Mouse (Mus musculus): ENCODE results near the gene Ube2z. TPM values are rescaled to one million over a fixed set of nuclear protein-coding genes. Genes with fewer than 3 reads are reported as not detected.

The Ube2z gene
- polyA plus RNA-seq, 1 experiment: 47.9 TPM

DNA sequence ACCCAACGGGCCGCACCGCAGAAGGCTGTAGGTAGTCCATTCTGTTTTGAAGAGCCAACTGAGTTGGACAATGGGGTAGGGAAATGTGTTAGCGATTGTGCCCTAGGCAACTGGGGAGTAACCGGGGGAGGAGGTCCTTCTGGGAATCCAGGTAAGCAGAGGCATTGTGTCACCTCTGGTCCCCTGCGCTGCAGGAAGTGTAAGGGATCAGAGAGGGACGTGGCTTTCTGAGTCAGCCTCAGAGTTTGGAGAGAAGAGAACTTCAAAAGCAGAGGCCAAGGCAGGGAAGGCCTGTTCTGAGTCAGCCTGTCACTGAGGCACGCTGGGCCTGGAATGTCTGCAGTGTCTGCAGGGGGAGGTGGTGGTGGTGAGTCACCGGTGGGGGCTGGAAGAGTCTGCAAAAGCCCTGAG lies 47.2 kb downstream of the Ube2z start:
- no peak for TF ChIP-seq POLR2A (IDR thresholded peaks at IDR 0.05; ENCODE audit: control insufficient read depth, extremely low read depth, insufficient read depth, low read length, poor library complexity)
- no peak for TF ChIP-seq CTCF (IDR thresholded peaks at IDR 0.05; ENCODE audit: borderline replicate concordance, control insufficient read depth, extremely low read depth, insufficient read depth, low read length, poor library complexity)
- H3K4me3 ChIP-seq (ENCODE audit: control insufficient read depth, insufficient read depth, low read length): no peak overlapping the region
- DNase-seq: no peak
- H3K36me3 ChIP-seq (ENCODE audit: control insufficient read depth, insufficient read depth, low read length): no peaks in the 10 kb centered on the region
- 63% methylated on average over 9 of the region's 9 CpGs for WGBS
- peaks cover 2% of the 10 kb centered on the region; the same call in 1 of the 2 replicates for H3K27me3 ChIP-seq (ENCODE audit: control insufficient read depth, insufficient read depth, low read length)
- no peak overlapping the region for H3K27ac ChIP-seq (ENCODE audit: control insufficient read depth, insufficient read depth, low read length)
- H3K4me1 ChIP-seq (replicated peaks; ENCODE audit: control insufficient read depth, insufficient read depth, low read length): no peaks in the 10 kb centered on the region

DNA sequence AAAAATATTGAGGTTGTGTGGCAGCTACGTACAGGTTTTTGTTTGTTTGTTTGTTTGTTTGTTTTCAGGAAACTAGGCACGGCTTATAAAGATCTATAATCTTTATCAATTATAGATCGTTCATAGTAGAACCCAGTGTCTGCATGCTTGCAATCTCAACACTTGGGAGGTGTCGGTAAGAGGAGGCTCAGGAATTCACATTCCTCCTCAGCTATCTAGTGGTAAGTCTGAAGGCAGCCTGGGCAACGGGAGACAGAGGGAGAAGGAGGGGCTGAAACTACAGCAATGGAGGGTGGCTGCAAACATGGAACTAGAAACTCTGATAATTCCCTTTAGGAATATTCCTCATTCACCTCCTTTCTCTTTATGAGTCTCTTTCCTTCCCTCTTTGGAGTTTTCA lies 49.8 kb downstream of the Ube2z start:
- Histone ChIP-seq H3K4me3 (ENCODE audit: control insufficient read depth, insufficient read depth, low read length) (no peak overlapping the region), H3K36me3 (ENCODE audit: control insufficient read depth, insufficient read depth, low read length) (no peaks in the 10 kb centered on the region), H3K27me3 (ENCODE audit: control insufficient read depth, insufficient read depth, low read length) (peaks cover 6% of the 10 kb centered on the region; the same call in 1 of the 2 replicates), H3K4me1 (replicated peaks; ENCODE audit: control insufficient read depth, insufficient read depth, low read length) (no peaks in the 10 kb centered on the region), H3K27ac (ENCODE audit: control insufficient read depth, insufficient read depth, low read length) (no peak overlapping the region)
- TF ChIP-seq POLR2A (IDR thresholded peaks at IDR 0.05; ENCODE audit: control insufficient read depth, extremely low read depth, insufficient read depth, low read length, poor library complexity) (no peak), CTCF (IDR thresholded peaks at IDR 0.05; ENCODE audit: borderline replicate concordance, control insufficient read depth, extremely low read depth, insufficient read depth, low read length, poor library complexity) (no peak)
- DNase-seq: no peak
- 64% methylated on average over 5 of the region's 5 CpGs for WGBS

DNA sequence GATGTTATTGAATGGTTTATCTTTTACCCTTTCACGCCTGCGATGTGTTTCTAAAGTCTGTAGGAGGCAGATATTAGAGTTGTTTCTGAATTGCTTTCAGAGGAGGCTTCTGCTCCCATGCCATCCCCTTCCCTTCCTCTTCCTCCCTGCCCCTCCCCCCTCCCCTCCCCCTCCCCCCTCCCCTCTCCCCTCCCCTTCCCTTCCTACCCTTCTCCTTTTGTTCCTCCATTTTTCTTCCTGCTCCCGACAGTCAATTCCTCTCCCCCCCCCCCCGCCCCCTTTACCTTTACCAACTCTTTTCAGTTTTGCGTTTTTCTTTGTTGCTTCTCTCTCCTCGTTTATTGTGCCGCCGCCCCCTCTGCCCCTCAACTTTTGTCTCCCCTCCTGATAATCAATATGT lies 53.2 kb downstream of the Ube2z start:
- no peak for DNase-seq
- H3K27ac ChIP-seq (ENCODE audit: control insufficient read depth, insufficient read depth, low read length): no peak overlapping the region
- 15% methylated on average over 6 of the region's 8 CpGs for WGBS
- H3K27me3 ChIP-seq (ENCODE audit: control insufficient read depth, insufficient read depth, low read length): peaks cover 11% of the 10 kb centered on the region; the same call in 1 of the 2 replicates
- no peak overlapping the region for H3K4me3 ChIP-seq (ENCODE audit: control insufficient read depth, insufficient read depth, low read length)
- no peaks in the 10 kb centered on the region for H3K36me3 ChIP-seq (ENCODE audit: control insufficient read depth, insufficient read depth, low read length)
- H3K4me1 ChIP-seq (replicated peaks; ENCODE audit: control insufficient read depth, insufficient read depth, low read length): 0 out of 2 replicates have a peak, but pooled peaks cover 1% of the 10 kb centered on the region
- TF ChIP-seq CTCF (IDR thresholded peaks at IDR 0.05; ENCODE audit: borderline replicate concordance, control insufficient read depth, extremely low read depth, insufficient read depth, low read length, poor library complexity) (no peak), POLR2A (IDR thresholded peaks at IDR 0.05; ENCODE audit: control insufficient read depth, extremely low read depth, insufficient read depth, low read length, poor library complexity) (no peak)

DNA sequence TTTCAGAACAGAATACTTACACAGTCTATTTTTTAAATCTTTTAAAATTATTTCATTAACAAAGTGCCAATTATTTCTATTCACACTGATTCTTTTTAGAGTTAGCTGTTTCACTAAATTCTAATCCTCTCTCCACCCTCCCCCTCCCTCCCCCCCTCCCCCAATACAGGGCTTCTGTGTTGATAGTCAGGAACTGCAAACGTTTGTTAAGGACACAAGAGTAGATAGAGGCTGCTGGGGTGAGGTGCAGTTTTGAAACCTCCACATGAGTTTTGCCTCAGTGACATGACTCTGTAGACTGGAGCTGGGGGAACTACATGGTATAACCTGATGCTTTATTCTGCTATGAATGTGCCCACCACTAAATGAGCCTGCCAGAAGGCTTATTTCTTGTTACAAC lies 56.4 kb downstream of the Ube2z start:
- TF ChIP-seq CTCF (IDR thresholded peaks at IDR 0.05; ENCODE audit: borderline replicate concordance, control insufficient read depth, extremely low read depth, insufficient read depth, low read length, poor library complexity) (no peak), POLR2A (IDR thresholded peaks at IDR 0.05; ENCODE audit: control insufficient read depth, extremely low read depth, insufficient read depth, low read length, poor library complexity) (no peak)
- WGBS: 0% methylated on average over 1 of the region's 1 CpGs
- Histone ChIP-seq H3K27me3 (ENCODE audit: control insufficient read depth, insufficient read depth, low read length) (peaks cover 28% of the 10 kb centered on the region), H3K27ac (ENCODE audit: control insufficient read depth, insufficient read depth, low read length) (no peak overlapping the region), H3K36me3 (ENCODE audit: control insufficient read depth, insufficient read depth, low read length) (no peaks in the 10 kb centered on the region), H3K4me1 (replicated peaks; ENCODE audit: control insufficient read depth, insufficient read depth, low read length) (peaks cover 16% of the 10 kb centered on the region; the same call in 1 of the 2 replicates), H3K4me3 (ENCODE audit: control insufficient read depth, insufficient read depth, low read length) (no peak overlapping the region)
- DNase-seq: no peak

DNA sequence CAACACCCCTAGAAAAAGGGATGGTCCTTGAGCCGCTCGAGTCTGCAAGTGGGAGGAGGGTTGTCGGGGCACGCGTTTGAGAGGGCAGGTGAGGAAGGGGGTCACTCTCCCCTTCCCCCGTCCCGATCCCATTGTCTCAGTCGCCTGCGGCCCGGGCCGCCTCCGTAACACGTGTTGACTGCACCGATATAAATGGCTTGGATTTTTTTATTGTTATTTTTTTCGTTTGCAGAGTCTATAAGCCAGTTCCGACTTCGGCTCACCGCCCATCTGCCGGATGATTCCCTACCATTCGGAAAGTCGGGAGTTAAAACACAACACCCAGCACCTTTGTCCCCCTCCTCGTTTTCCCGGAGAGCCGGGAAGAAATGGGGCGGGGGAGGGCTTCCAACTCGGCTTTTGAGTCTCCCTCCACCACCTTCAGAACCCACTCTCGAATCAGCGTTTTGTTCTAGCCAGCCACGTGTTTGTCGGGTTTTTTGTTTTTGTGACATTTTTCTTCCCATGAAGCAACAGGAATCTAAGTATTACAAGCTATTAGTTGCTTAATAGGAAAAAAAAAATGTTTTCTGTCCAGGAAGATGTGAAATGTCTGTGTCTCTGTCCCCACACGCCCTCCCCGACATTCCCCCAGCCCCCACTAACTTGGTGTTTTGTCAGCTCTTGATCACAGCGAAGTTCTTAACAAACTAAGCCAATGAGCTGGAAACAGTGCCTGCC lies 57.5 kb downstream of the Ube2z start:
- H3K27ac ChIP-seq (ENCODE audit: control insufficient read depth, insufficient read depth, low read length): no peak overlapping the region
- 3% methylated on average over 33 of the region's 33 CpGs for WGBS
- H3K27me3 ChIP-seq (ENCODE audit: control insufficient read depth, insufficient read depth, low read length): peaks cover 25% of the 10 kb centered on the region
- no peak for DNase-seq
- no peak overlapping the region for H3K4me3 ChIP-seq (ENCODE audit: control insufficient read depth, insufficient read depth, low read length)
- peaks cover 16% of the 10 kb centered on the region; the same call in 1 of the 2 replicates for H3K4me1 ChIP-seq (replicated peaks; ENCODE audit: control insufficient read depth, insufficient read depth, low read length)
- H3K36me3 ChIP-seq (ENCODE audit: control insufficient read depth, insufficient read depth, low read length): no peaks in the 10 kb centered on the region
- TF ChIP-seq CTCF (IDR thresholded peaks at IDR 0.05; ENCODE audit: borderline replicate concordance, control insufficient read depth, extremely low read depth, insufficient read depth, low read length, poor library complexity): no peak
- TF ChIP-seq POLR2A (IDR thresholded peaks at IDR 0.05; ENCODE audit: control insufficient read depth, extremely low read depth, insufficient read depth, low read length, poor library complexity): no peak

DNA sequence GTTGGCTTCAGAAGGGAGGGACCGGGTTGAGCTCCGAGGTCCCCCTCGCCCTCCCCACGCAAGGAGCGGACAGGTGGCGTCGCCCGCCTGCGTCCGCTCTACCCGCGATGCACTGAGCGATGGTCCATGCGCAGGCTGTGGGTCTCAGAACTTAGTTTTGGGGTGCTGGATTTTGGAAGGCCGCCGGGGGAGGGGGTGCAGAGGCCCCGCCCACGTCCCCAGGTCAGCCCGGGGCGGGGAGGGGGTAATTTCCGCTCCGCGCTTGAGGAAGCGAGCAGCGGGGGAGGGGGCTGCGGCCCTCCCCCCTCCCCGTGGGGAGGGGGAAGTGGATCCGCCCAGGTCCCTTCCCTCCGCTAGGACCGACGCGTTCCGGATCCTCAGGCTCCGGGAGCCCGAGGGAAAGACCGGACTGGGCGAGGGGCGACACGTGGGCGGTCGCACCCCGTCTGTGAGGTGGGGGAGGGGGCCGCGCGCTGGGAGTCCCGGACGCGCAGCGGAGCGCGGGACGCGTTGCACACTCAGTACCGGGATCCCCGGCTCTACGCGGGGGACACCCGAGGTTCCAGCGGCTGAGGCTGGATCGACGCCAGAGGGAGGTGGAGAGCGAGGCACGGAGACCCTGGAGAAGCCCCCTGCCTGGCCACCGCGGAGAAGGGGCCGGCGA lies 58.2 kb downstream of the Ube2z start:
- Histone ChIP-seq H3K36me3 (ENCODE audit: control insufficient read depth, insufficient read depth, low read length) (no peaks in the 10 kb centered on the region), H3K4me1 (replicated peaks; ENCODE audit: control insufficient read depth, insufficient read depth, low read length) (peaks cover 16% of the 10 kb centered on the region; the same call in 1 of the 2 replicates), H3K27me3 (ENCODE audit: control insufficient read depth, insufficient read depth, low read length) (peaks cover 27% of the 10 kb centered on the region), H3K27ac (ENCODE audit: control insufficient read depth, insufficient read depth, low read length) (no peak overlapping the region), H3K4me3 (ENCODE audit: control insufficient read depth, insufficient read depth, low read length) (0 out of 2 replicates have a peak overlapping the region, but pooled peaks have one; percentile 2)
- WGBS: 4% methylated on average over 66 of the region's 67 CpGs
- no peak for TF ChIP-seq CTCF (IDR thresholded peaks at IDR 0.05; ENCODE audit: borderline replicate concordance, control insufficient read depth, extremely low read depth, insufficient read depth, low read length, poor library complexity)
- TF ChIP-seq POLR2A (IDR thresholded peaks at IDR 0.05; ENCODE audit: control insufficient read depth, extremely low read depth, insufficient read depth, low read length, poor library complexity): no peak
- peak; percentile 19 for DNase-seq
